Mouse (Mus musculus) limb, embryonic 14.5 days (tissue): ENCODE measurements around the gene Icam1. TPM values are rescaled to one million over a fixed set of nuclear protein-coding genes. Genes with fewer than 3 reads are reported as not detected.
A peak's percentile ranks its signal among the peaks of the same experiment; 100 is the strongest.

ENCODE experiments used
- ATAC-seq: fragments of 200-750 bp; cut with Nextera tagmentation; 2 replicates; pipeline ENCODE4 v1.8.0; 2017; ENCODE audit warnings: low read depth, moderate number of reproducible peaks, moderate TSS enrichment; ENCODE audit not compliant: low FRiP score
- DNase-seq: peaks from one replicate; pipeline ENCODE4 v3.0.0-alpha.2; 2015; ENCODE audit warnings: low spot score
- H3K27ac ChIP-seq: fragments of 300-500 bp; sonication (generic); replicated peaks from 2 replicates; pipeline ENCODE4 v1.5.1; 2014; ENCODE audit warnings: low read depth, mild to moderate bottlenecking, low read length, moderate library complexity, mixed read lengths
- H3K27me3 ChIP-seq: fragments of 300-500 bp; sonication (generic); 2 replicates; pipeline ENCODE4 v1.6.1; 2014; ENCODE audit warnings: low read length, mixed read lengths; ENCODE audit not compliant: control insufficient read depth, insufficient read depth
- H3K36me3 ChIP-seq: fragments of 300-500 bp; sonication (generic); 2 replicates; pipeline ENCODE4 v1.6.1; 2014; ENCODE audit warnings: mild to moderate bottlenecking, low read length, moderate library complexity, mixed read lengths; ENCODE audit not compliant: control insufficient read depth, insufficient read depth
- H3K4me1 ChIP-seq: fragments of 300-500 bp; sonication (generic); 2 replicates; pipeline ENCODE4 v1.6.1; 2014; ENCODE audit warnings: antibody characterized with exemption, low read length, mixed read lengths; ENCODE audit not compliant: control insufficient read depth, insufficient read depth
- H3K4me2 ChIP-seq: fragments of 300-500 bp; sonication (generic); replicated peaks from 2 replicates; pipeline ENCODE4 v1.6.1; 2014; ENCODE audit warnings: low read depth, mild to moderate bottlenecking, low read length, moderate library complexity; ENCODE audit not compliant: severe bottlenecking
- H3K4me3 ChIP-seq: fragments of 300-500 bp; sonication (generic); replicated peaks from 2 replicates; pipeline ENCODE4 v1.5.1; 2014; ENCODE audit warnings: low read length
- H3K9ac ChIP-seq: fragments of 300-500 bp; sonication (generic); 2 replicates; pipeline ENCODE4 v1.6.1; 2014; ENCODE audit warnings: mild to moderate bottlenecking, low read depth, low read length, moderate library complexity; ENCODE audit not compliant: severe bottlenecking
- H3K9me3 ChIP-seq: fragments of 300-500 bp; sonication (generic); 2 replicates; pipeline ENCODE4 v1.6.1; 2016; ENCODE audit warnings: low read length; ENCODE audit not compliant: control insufficient read depth
- POLR2A ChIP-seq: fragments of 200-500 bp; IDR thresholded peaks from 2 replicates; pipeline ENCODE4 v1.8.0; 2012; ENCODE audit warnings: inconsistent platforms, mild to moderate bottlenecking, moderate library complexity, borderline replicate concordance; ENCODE audit not compliant: insufficient read depth, insufficient read length; ENCODE audit errors: extremely low read depth
- WGBS: fragments of 180-500 bp; shearing (Covaris S2); extraction: QIAGEN DNeasy Blood & Tissue Kit; methylation state at CpG from one replicate; pipeline ENCODE4 v1.1.7; 2014; 5-methylcytosine and 5-hydroxymethylcytosine counted together
- polyA plus RNA-seq, 2 experiments: library from polyadenylated mRNA; depleted of rRNA in 1 of 2; stranded (reverse) in 1 of 2; unstranded in 1 of 2; fragments of >200 nt; fragmentation: Nextera tagmentation in 1 of 2; extraction: Ambion mirVana in 1 of 2; gene quantifications; 2 replicates each; pipeline versions ENCODE4 v1.2.1 to v1.2.3; 2012 to 2014

Gene Icam1
- polyA plus RNA-seq, 2 experiments: 15.5 to 18.3 TPM

GRCm38 (mm10) chr9:20973001-20973681 lies 42.6 kb upstream of the Icam1 start:
- Histone ChIP-seq H3K27me3 (no peaks in the 10 kb centered on the region), H3K36me3 (peaks cover 20% of the 10 kb centered on the region), H3K4me2 (peak overlapping the region; percentile 70), H3K4me1 (peaks cover 45% of the 10 kb centered on the region), H3K9me3 (no peaks in the 10 kb centered on the region), H3K4me3 (peak overlapping the region; percentile 28), H3K9ac (peak overlapping the region; percentile 59), H3K27ac (peak overlapping the region; percentile 95)
- 69% methylated on average over 4 of the region's 4 CpGs for WGBS
- DNase-seq: no peak
- ATAC-seq: no peak
- no peak for TF ChIP-seq POLR2A

DNA sequence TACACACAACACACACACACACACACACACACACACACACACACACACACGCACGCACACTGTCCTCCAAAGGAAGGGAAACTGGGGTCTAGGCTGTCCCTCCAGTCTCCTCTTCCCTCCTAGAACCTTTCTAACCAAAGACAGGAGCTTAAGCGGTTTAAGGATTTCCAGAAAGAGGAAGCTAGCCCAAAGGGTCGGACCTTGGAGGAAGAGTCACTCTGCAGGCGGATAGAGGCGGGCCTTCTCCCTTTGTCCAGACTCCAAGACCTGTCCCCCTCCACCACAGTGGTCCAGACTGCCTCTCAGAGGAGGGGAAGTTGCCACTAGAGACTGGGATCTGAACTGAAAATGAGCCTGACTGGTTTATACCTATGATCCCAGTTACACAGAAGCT lies 42.1 kb upstream of the Icam1 start:
- Histone ChIP-seq H3K27me3 (no peaks in the 10 kb centered on the region), H3K9me3 (no peaks in the 10 kb centered on the region), H3K36me3 (peaks cover 14% of the 10 kb centered on the region), H3K4me3 (peak overlapping the region; percentile 28), H3K4me2 (peak overlapping the region; percentile 70), H3K4me1 (peaks cover 45% of the 10 kb centered on the region), H3K27ac (peak overlapping the region; percentile 95), H3K9ac (0 out of 2 replicates have a peak overlapping the region, but pooled peaks have one; percentile 21)
- 54% methylated on average over 5 of the region's 6 CpGs for WGBS
- no peak for TF ChIP-seq POLR2A
- no peak for ATAC-seq
- DNase-seq: no peak

DNA sequence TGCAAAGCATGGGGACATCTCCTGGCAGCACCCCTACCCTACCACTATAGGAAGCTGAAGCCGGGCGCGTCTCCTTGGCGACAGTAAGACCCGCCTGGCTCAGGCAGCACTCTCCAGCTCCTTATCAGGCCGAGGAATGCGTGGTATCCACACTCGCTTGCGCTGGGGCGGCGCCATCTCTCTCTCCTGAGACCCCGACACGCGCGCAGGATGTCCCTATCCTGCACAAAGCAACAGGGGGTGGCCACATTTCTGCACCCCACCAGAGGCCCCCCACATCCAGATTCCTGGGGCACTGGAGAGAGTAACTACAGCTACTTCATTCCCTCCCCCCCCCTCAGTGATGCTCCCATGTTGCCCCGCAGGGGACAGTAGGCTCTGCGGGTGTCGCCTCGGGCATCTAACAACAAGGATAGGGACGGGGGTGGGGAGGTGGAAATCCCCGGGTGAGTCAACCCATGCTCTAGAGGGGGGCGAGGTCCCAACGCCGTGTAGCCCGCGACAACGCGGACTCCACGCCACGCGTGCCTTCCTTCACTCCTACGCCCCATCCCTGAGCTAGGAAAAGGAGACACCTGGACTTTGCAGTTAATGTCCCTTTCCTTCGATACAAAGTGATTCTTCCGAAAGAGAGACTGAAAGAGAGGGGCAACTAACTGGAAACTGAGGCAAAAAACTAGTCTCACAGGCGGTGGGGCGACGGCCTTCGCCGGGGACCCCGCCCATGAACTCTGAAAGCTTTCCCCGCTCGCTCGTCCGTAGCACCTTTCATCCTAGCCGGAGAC lies 40.2 kb upstream of the Icam1 start:
- no peak for ATAC-seq
- H3K4me1 ChIP-seq: peaks cover 45% of the 10 kb centered on the region
- H3K36me3 ChIP-seq: peaks cover 1% of the 10 kb centered on the region; the same call in 1 of the 2 replicates
- peak overlapping the region; percentile 93 for H3K9ac ChIP-seq
- no peaks in the 10 kb centered on the region for H3K27me3 ChIP-seq
- peak overlapping the region; percentile 92 for H3K4me3 ChIP-seq
- peak; percentile 66 for DNase-seq
- TF ChIP-seq POLR2A: no peak
- H3K27ac ChIP-seq: peak overlapping the region; percentile 98
- H3K4me2 ChIP-seq: peak overlapping the region; percentile 70
- H3K9me3 ChIP-seq: no peaks in the 10 kb centered on the region
- WGBS: under 1% methylated on average over 42 of the region's 45 CpGs

DNA sequence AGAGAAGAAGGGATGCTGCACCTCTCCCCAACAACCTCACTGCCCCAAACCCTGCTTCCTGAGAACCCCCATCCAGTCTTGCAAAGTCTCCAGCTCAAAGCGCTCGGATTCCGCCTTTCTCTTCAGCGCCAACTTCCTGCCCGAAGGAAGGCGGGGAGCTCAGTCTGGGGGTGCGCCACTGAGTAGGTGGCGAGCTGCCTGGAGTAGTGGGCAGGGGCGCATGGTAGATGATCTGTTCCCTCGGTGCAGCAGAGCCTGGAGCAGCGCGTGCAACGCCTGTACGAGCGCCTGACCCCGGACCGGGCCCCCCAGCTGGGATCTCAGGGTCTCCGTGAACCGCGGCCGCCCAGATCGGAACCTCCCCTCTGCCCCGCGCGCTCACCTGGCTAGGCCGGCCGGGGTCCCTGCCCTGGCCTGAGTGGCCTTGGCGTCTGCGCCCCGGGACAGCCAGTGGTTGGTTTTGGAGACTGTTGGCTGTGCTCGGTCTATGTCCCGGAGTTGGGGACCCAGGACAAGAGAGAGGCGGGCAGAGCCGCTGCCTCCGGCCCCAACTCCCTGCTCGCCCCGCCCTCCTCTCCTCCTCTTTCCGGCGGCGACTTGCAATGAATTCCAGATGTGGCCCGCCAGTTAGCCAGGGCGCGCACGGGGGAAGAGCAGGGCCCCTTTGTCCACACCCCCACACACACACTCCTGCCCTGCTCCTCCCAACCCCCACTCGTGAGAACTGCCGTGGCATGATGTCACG lies 39.4 kb upstream of the Icam1 start, which contains the start of gene S1pr2:
S1pr2 (minus strand) TSS at position 566 of the 745 bp plus-strand sequence.
- Histone ChIP-seq H3K36me3 (no peaks in the 10 kb centered on the region; the same call in 1 of the 2 replicates), H3K4me3 (peak within 1 kb of the TSS; percentile 92), H3K9ac (peak within 1 kb of the TSS; percentile 93), H3K4me2 (peak within 1 kb of the TSS; percentile 70), H3K4me1 (peaks cover 41% of the 10 kb centered on the region), H3K27ac (peak within 1 kb of the TSS; percentile 98), H3K27me3 (no peaks in the 10 kb centered on the region), H3K9me3 (no peaks in the 10 kb centered on the region)
- DNase-seq (peak; percentile 92), ATAC-seq (peak; percentile 80)
- WGBS: 9% methylated on average over 33 of the region's 47 CpGs
- TF ChIP-seq POLR2A: peak; percentile 18; the same call in 1 of the 2 replicates
